Mouse (Mus musculus): Measurements from ENCODE around the gene Trim56.

Gene Trim56

DNA sequence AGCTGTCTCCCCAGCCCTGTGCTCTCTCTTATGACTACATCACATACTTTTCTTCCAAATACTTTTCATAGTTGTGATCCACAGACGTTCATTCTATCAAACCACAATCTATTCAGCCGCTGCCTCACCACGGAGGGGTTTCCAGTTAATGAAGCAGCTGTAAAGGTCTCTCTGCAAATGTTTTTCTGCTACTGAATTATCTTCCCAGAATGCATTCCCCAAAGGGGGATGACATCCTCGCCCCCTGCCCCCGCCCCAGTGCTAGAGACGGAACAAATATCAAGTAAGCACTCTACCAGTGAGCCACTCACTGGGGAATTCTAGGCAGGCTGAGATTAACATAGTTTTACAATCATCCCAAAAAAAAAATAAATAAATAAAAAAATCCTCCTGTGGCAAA lies 7.9 kb downstream of the Trim56 start:
- no peak for DNase-seq (ENCODE audit: extremely low spot score)

DNA sequence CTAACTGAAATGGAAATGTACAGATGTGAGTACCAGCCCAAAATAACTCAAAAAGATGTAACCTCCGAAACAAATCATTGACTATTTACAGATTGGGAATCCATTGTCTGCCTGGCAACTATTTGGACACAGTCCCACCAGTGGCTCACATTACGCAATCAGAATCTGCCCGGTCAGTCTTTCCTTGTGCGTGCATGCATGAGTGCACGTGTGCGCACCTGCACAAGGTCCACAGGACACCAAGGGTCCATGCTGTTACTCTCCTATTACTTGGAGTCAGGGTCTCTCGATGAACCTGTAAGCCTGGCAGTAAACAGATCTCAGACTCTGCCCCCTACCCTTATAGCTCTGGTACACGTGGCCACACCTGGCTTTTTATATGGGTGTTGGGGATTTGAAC lies 8.3 kb downstream of the Trim56 start:
- no peak for DNase-seq (ENCODE audit: extremely low spot score)

DNA sequence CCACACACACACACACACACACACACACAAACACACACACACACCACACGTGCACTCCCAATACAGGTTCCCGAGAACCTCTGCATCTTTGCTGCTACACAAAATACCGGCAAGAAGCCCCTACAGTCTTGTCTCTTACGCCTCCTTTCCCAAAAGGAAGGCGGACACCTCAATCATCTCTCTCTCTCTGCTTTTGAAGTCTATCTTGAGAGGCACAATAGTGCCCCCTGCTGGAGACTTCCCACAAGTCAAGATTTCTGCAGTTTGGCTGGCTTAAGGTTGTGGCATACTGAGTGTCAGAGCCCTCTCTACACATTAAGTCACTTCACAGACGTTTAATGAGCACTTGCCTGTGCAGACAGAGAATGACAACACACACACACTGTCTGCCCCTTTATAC lies 9.0 kb downstream of the Trim56 start:
- DNase-seq (ENCODE audit: extremely low spot score) = peak; percentile 75

DNA sequence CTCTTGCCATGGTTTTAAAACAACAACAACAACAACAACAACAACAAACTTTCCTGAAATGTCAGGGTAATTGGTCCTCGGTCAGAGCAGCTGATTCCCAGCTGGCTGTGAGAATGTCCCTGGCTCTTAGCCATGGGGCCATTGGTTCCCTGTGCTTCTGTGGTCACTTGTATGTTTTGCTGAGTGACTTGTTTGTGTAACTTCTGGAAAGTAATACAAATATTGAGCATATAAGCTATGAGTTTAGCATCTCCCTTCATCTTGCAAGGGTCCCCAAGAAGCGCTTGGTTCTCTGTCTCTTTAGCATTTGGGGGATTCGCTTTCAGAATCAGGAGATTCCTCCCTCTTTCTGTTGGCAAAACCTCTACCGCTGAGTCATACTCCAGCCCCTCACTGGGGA lies 9.6 kb downstream of the Trim56 start:
- DNase-seq (ENCODE audit: extremely low spot score) = no peak

DNA sequence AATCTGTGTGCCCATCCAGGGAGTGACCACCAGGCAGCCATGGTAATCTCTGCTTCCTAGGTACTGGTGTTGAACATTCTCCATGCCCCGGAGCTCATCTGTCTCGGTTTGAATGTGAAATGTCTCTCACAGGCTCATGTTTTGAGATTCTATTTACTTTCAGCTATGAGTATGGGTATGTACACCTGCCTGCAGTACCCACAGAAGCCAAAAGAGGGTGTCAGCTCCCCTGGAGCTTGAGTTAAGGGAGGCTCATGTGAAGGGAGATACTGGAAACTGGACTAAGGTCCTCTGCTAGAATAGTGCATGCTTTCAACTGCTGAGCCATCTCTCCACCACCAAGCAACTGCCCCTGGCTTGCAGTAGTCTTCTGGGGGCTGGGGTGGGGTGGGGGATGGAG lies 12.0 kb downstream of the Trim56 start:
- no peak for DNase-seq (ENCODE audit: extremely low spot score)

DNA sequence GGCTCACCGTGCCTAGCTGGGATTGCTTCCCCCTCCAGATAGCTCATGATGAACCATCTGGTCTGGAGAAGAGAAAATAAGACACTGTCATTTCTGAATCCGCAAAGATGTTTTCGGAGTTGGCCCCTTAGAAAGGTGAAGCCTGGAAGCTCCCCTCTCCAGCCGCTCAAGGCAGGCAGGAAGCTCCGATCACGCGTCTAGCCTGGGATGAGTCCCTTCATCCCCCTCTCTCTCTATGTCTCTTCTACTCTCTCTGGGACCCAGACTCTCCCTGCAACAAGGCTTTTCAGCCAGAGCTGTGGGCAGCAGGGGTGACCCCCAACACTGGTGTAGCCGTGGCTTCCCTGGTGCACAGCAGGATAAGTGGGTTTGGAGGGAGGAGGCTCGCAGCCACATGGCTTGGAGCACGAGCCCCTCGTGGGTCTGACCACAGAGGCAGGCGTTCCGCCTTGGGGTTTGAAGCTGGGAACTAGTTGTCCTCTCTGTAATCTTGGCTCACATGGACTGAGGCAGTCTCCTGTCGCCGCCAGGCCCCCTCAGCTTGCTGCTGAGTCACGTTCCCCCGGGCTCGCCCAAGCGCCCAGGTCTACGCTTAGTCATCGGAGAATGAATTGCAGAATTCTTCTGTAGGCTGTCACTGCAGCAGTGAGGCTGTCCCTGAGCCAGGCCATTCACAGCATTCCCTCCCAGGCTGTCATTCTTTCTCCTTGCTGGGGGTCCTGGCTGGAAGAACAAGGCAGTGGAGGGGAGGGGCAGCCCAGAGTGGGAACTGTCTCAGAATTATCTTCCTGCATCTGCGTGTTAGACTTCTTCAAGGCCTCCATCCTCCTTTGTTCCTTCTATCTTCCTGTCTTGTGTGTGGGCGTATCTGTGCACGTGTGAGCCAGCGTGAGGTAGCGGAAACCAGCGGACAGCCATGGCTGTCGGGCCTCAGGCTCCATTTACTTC lies 13.2 kb downstream of the Trim56 start:
- DNase-seq (ENCODE audit: extremely low spot score) = peak; percentile 6

DNA sequence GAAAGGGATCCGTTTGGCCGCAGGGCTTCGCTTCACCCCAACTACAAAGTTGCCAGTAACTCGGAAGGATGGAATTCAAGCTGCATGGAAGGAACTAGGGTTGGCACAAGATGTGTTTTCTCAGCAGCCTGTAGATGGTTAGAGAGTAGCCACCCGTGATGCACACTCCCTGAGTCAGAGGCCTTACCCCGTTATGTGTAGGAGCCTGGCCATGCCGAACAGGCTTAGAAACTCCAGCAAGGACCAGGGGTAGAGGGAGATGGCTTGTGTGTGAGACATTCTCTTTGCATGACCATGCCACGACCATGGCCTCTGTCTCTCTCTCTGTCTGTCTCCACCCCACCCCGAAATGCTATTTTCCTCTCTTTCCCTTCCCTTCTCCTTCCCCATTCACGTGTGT lies 13.9 kb downstream of the Trim56 start:
- no peak for DNase-seq (ENCODE audit: extremely low spot score)

DNA sequence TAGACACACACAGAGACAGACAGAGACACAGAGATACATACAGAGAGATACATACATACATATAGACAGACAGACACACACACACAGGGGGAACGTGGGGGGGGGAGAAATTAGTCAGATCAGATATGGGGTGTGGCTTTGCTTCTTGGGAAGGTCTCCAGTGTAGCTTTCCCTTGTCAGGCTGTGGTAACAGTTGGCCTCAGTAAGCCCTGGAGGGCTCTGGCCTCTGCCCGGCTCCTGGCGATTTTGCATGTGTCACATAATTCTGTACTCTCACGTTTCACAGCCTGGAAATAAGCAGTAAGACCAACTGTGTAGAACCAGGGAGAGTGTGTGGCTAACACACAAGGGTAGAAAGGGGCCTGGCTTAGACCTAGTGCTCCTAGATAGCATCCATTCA lies 15.3 kb downstream of the Trim56 start:
- no peak for DNase-seq (ENCODE audit: extremely low spot score)

DNA sequence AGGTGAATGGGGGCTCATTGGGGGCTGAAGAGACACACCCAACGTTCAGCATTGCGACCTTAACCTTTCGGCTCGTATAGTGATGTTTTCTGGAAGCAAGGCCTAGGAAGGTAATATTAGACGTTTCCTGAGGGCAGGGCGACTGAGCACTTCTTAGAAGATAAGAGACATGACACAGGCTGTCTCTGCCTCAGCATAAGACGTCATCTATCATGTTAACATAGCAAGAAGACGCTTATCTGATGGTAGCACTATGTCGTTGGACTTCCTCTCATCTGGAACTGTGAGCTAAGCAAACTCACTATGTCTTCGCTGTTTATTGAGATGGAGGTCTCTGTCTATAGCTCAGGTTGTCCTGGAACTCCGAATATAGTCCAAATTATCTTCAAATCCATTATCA lies 17.6 kb downstream of the Trim56 start:
- DNase-seq (ENCODE audit: extremely low spot score) = no peak

DNA sequence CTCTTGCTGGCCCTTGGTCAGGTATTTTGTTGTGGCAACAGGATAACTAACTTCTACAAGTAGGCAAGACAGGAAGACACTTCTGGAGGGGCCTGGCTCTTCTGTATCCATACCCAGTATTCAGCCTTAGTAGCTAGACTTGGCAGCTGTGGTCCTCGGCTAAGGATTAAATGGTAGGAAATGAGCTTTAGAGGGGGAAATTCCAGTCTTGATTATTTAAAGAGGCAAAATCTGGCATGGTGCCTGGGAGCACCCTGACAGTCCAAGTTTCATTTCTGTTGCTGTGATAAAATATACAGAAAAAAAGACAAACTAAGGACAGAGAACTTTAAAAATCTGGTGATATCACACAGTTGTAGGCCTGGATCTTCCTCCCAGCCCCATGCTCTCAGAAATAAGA lies 20.0 kb downstream of the Trim56 start:
- no peak for DNase-seq (ENCODE audit: extremely low spot score)

DNA sequence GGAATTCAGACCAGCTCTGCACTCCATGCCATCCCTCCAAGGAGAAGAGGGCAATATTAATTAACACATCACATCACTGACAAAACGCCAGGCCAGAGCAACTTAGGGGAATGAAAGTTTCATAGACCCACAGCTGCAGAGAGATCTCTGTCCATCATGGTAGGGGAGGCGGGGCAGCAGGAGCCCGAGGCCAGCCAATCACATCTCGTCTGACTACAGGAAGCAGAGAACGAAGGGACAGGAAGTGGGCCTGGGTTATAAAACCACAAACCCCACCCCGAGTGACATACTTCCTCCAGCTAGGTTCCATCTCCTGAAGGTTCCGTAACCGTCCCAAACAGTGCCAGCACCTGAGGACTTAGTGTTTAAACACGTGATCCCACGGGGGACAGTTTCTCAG lies 20.9 kb downstream of the Trim56 start:
- no peak for DNase-seq (ENCODE audit: extremely low spot score)

DNA sequence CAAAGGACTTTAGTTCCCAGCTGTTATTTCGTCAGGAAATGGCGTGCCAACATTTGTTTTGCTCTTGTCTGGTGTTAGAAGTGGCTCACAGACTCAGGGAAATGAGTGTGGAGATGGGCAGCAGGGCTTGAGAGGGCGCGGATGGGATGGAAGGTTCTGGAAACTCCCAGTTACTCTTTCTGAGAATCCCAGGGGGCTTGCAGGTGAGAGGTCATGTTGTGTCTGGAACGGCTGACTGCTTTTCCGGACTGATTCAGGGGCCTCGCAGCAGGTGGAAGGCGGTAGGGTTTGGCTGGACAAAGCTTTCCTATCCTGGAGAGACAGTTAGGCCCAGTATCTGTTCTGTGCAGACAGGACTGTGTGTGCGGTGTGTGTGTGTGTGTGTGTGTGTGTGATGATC lies 22.3 kb downstream of the Trim56 start:
- DNase-seq (ENCODE audit: extremely low spot score) = no peak

DNA sequence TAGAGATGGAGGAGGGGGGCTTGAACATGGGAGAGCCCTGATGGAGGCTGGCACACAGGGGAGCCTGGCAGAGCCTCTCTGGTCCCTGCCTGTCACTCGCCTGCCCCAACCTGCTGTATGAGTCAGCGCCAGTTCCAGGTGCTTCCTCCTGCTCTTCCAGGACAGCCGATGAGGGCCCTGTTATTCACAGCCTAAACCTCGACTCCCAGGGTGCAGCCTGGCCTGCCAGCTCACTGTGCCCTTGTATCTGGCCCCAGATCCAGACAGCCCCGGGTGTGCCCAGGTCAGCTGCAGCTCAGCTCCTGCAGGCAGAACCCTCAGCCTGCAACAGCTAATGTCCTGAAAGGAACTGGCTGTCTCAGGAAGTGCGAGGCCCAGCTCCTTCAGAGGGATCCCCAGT lies 24.4 kb downstream of the Trim56 start:
- no peak for DNase-seq (ENCODE audit: extremely low spot score)

DNA sequence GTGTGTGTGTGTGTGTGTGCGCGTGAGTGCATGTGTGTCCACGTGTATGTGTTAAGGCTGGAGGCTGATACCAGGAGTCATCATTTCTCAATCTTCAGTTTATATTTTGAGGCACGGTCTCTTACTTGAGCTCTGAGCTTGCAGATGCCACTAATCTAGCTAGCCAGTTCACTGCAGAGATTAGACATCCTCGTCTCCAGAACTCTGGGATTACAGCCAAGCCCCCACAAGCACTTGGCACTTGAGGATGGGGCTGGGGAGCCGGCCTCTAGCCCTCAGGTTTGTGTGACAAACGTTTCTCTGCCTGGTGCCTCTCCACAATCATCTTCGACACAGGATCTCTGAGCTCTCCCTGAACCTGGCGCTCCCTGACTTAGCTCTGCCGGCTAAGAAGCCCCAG lies 25.1 kb downstream of the Trim56 start:
- no peak for DNase-seq (ENCODE audit: extremely low spot score)

DNA sequence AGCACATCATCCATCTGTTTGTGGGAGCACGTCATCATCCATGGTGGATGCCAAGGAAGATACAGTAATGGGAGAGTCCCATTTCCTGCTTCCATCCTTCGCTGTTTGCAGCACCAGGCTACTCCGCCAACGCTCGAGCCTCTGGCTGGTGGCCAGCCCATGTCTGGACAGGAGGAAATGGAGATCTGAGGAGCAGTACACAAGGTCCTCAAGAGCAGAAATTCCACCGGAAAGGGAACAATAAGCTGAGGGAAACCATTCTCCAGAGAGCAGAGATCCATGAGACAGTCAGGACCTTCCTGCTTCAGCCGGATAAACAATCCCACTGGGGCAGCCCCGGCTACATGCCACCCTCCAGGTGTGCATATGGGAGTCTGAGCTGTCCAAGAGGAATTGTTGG lies 28.6 kb downstream of the Trim56 start:
- no peak for DNase-seq (ENCODE audit: extremely low spot score)

DNA sequence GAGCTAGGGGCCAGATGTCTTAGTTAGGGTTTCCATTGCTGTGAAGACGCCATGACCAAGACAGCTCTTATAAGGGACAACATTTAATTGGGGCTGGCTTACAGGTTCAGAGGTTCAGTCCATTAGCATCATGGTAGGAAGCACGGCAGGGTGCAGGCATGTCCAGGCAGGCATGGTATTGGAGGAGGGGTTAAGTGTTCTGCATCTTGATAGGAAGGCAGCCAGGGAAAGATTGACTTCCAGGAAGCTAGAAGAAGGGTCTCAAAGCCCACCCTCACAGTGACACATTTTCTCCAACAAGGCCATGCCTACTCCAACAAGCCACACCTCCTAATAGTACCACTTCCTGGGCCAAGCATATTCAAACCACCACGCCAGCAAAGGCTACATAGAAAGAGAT lies 30.3 kb downstream of the Trim56 start:
- DNase-seq (ENCODE audit: extremely low spot score) = no peak

DNA sequence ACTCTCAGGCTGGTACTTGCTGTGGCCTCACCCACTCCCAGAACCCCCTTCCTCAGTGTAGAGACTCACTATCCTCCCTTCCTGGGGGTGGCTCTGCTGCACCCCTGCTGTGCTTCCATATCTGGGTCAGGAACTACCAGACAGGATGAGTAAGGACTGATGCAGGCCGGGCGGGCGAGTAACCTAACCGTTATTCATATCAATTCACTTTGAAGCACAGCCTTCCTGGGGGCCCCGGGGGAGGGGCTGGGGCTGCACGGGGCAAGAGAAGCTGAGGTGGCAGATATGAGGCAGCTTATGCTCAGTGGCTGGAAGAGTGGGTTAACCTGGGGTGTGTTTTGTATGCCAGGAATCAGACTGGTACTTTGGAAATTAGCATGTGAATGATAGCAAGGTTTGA lies 31.0 kb downstream of the Trim56 start:
- no peak for DNase-seq (ENCODE audit: extremely low spot score)

DNA sequence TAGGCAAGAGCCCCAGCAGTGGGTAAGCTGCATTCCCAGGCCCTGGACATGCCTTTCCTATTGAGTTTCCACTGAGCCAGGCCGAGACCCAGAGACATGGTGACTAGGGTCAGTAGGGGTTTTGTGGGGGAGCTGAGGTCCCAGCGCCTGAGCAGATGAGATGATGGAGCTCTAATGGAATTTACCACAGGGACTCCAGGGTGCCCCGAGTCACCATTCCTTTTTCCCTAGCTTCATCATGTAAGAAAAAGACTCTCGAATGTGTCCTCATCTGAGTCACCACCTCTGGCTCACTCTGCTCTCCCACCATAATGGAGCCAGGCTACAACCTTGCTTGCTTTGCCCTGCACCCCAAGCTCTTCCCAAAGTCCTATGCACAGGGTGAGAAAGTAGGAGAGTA lies 33.0 kb downstream of the Trim56 start:
- no peak for DNase-seq (ENCODE audit: extremely low spot score)

DNA sequence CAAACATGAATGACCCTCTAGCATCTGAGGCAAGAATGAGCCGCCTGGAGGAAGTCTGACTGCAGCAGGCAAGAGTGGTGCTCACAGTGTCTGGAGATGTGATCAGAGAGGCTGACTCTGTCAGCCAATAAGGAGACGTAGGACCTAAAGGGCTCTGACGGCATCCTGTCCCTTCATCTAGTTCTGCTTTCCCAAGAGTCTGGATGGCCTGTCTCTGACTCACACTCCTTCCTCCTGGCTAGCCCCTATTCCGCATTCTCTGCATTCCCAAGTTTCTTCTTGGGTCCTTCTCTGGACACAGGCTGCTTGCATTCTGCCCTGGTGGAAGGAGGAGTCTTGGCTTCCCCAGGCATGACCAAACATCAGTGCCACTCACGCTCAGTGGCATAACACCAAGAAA lies 36.2 kb downstream of the Trim56 start:
- no peak for DNase-seq (ENCODE audit: extremely low spot score)

DNA sequence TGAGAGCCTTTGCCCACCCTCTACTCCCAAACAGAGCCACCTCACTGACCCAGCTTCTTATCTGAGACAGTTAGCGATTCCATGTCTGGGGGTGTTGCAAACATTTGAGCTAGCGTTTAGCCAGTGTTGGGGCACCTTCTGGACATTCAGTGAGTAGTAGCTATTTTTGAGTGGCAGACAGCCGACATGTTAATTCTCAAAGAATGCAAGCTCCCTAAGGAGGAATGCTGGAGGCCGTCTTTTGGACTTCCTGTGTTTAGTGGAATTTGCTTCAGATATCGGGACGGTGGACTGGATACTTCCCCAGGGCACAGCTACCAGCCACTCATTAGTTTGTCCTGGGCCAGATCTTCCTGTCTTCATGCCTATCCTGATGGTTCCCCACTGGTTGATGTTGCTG lies 37.4 kb downstream of the Trim56 start:
- DNase-seq (ENCODE audit: extremely low spot score) = no peak

DNA sequence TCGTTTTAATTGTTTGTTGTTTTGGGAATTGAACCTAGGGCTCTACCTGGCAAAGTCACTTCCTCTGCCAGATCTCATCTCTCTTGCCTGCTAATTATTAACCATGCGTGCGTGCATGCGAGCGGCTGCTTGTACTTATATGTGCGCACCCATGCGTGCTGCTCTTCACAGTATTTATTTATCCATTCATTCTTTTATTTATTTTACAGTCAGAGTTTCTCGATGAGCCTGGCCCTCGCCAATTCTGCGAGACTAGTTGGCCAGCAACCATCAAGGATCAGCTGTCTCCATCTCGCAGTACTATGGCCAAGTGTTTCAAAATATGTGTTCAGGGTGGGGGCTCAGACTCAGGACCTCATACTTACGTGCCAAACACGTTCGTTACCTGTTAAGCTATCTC lies 38.0 kb downstream of the Trim56 start:
- DNase-seq (ENCODE audit: extremely low spot score) = no peak

DNA sequence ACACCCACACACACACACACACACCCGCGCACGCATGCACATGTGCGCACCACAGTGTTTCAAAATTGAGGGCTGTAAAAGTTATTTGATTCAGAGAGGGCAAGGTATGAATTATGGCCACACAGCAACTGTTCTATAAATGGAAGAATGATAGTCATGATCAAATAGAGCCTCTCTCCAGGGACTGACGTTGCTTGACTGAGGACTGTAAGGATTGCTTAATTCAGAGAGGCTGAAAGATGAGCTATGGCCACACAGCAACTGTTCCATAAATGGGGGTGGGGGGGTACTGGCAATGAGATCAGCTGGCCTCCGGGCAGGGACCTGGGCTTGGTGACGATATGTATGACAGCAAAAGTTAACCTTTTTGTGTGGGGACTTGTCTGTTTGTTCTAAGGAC lies 38.8 kb downstream of the Trim56 start:
- DNase-seq (ENCODE audit: extremely low spot score) = no peak

DNA sequence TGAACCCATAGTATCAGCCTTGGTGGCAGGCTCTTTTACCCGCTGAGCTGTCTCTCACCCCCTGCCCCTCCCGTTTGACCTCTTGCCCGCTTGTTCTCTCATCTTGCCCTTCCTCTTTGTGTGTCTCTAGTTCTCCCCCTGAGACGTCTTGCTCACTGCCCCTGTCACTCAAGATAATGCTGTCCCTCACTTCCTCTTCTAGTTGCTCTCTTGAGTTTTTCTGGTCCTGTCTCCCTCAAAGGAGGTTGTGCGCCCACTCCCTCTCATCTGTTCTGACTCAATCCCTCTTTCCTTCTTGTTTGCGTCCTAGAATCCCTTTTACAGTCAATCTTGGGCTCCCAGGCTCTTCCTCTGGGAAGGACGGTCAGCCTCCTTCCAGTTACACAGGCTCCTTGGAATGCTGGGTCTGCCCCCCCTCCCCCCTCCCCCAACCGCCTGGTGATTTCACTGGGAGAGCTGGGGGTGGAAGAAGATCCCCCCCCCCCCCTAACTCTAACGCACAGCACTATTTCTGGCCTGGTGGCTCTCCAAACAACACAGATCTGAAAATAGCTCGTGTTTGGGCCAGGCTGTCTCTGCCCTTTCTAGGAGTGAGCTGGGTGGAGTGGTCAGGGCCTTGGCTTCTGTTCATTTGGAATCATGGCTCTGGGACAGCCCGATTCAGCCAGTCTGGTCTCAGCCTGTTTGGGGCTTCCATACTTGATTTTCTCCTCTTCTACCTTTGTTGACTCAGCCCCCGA lies 39.6 kb downstream of the Trim56 start:
- peak; percentile 32 for DNase-seq (ENCODE audit: extremely low spot score)

Data from embryo, embryonic 9.5 days (tissue).